Mouse (Mus musculus) MEL (cell line): ENCODE measurements around the gene Vmp1. TPM values are rescaled to one million over a fixed set of nuclear protein-coding genes. Genes with fewer than 3 reads are reported as not detected.

Experiments
- DNase-seq: peaks from one replicate; pipeline ENCODE4 v3.0.0; 2011; ENCODE audit warnings: low read depth, low spot score
- H3K27ac ChIP-seq: 2 replicates; pipeline ENCODE4 v1.5.1; 2012; ENCODE audit warnings: low read depth, mild to moderate bottlenecking, control low read depth, low read length, moderate library complexity; ENCODE audit not compliant: control insufficient read depth
- H3K27me3 ChIP-seq, 2 experiments: fragments of 150-350 bp in 1 of 2; sonication (generic) in 1 of 2; 2 replicates each; pipeline ENCODE4 v1.6.1; 2012; ENCODE audit warnings: low read length in 2 of 2, mild to moderate bottlenecking in 2 of 2, improper control_type of control experiment in 1 of 2, moderate library complexity in 1 of 2; ENCODE audit not compliant: insufficient read depth in 2 of 2, control insufficient read depth in 1 of 2
- H3K36me3 ChIP-seq, 2 experiments: 2 replicates each; pipeline ENCODE4 v1.6.1; 2012 to 2014; ENCODE audit warnings: low read length in 2 of 2, improper control_type of control experiment in 1 of 2, inconsistent platforms in 1 of 2, mild to moderate bottlenecking in 1 of 2; ENCODE audit not compliant: insufficient read depth in 2 of 2, control insufficient read depth in 1 of 2
- H3K4me1 ChIP-seq, 2 experiments: fragments of 150-350 bp in 1 of 2; sonication (generic) in 1 of 2; 2 replicates each; pipeline ENCODE4 v1.6.1; 2012; ENCODE audit warnings: low read length in 2 of 2, improper control_type of control experiment in 1 of 2, mild to moderate bottlenecking in 1 of 2; ENCODE audit not compliant: insufficient read depth in 2 of 2, control insufficient read depth in 1 of 2
- H3K4me3 ChIP-seq, 2 experiments: fragments of 150-350 bp in 1 of 2; sonication (generic) in 1 of 2; 2 replicates each; pipeline ENCODE4 v1.5.1; 2012; ENCODE audit warnings: low read depth in 2 of 2, low read length in 2 of 2, mild to moderate bottlenecking in 2 of 2, moderate library complexity in 2 of 2, control low read depth in 1 of 2, improper control_type of control experiment in 1 of 2; ENCODE audit not compliant: control insufficient read depth in 1 of 2, insufficient read depth in 1 of 2
- H3K79me2 ChIP-seq: 2 replicates; pipeline ENCODE4 v1.6.1; 2012; ENCODE audit warnings: mild to moderate bottlenecking, low read length, moderate library complexity; ENCODE audit not compliant: control insufficient read depth, poor library complexity, insufficient read depth
- H3K9ac ChIP-seq: 2 replicates; pipeline ENCODE4 v1.6.1; 2012; ENCODE audit warnings: low read depth, mild to moderate bottlenecking, control low read depth, low read length, moderate library complexity; ENCODE audit not compliant: control insufficient read depth, poor library complexity, severe bottlenecking
- H3K9me3 ChIP-seq: fragments of 150-350 bp; sonication (generic); replicated peaks from 2 replicates; pipeline ENCODE4 v1.6.1; 2012; ENCODE audit warnings: mild to moderate bottlenecking, low read length, improper control_type of control experiment, moderate library complexity; ENCODE audit not compliant: insufficient read depth
- EP300 ChIP-seq, 2 experiments: IDR thresholded peaks; 2 replicates each; pipeline ENCODE4 v1.6.1; 2011; ENCODE audit warnings: improper control_type of control experiment in 2 of 2, low read length in 2 of 2, low read depth in 1 of 2, mild to moderate bottlenecking in 1 of 2
- ETS1 ChIP-seq: IDR thresholded peaks from 2 replicates; pipeline ENCODE4 v1.6.1; 2012; ENCODE audit warnings: low read depth, mild to moderate bottlenecking, inconsistent platforms, low read length, improper control_type of control experiment, moderate library complexity
- GABPA ChIP-seq: IDR thresholded peaks from 2 replicates; pipeline ENCODE4 v1.6.1; 2012; ENCODE audit warnings: low read depth, mild to moderate bottlenecking, inconsistent platforms, low read length, improper control_type of control experiment, moderate library complexity
- GATA1 ChIP-seq: IDR thresholded peaks from 2 replicates; pipeline ENCODE4 v1.6.1; 2011; ENCODE audit warnings: low read depth, low read length, improper control_type of control experiment
- KAT2A ChIP-seq: conservative IDR thresholded peaks from 2 replicates; pipeline ENCODE4 v1.6.1; 2012; ENCODE audit warnings: low read depth, low read length, improper control_type of control experiment, inconsistent platforms
- MAFK ChIP-seq: IDR thresholded peaks from 2 replicates; pipeline ENCODE4 v1.6.1; 2011; ENCODE audit warnings: low read depth, mild to moderate bottlenecking, low read length, improper control_type of control experiment, borderline replicate concordance
- MAX ChIP-seq: IDR thresholded peaks from 2 replicates; pipeline ENCODE4 v1.6.1; 2011; ENCODE audit warnings: low read length, improper control_type of control experiment
- MAZ ChIP-seq: IDR thresholded peaks from 2 replicates; pipeline ENCODE4 v1.6.1; 2012; ENCODE audit warnings: low read depth, mild to moderate bottlenecking, inconsistent platforms, low read length, improper control_type of control experiment
- MEF2A ChIP-seq: IDR thresholded peaks from 2 replicates; pipeline ENCODE4 v1.6.1; 2014; ENCODE audit warnings: low read depth, mild to moderate bottlenecking, inconsistent platforms, low read length, improper control_type of control experiment; ENCODE audit not compliant: poor library complexity, insufficient replicate concordance, severe bottlenecking; ENCODE audit errors: extremely low read depth
- MXI1 ChIP-seq: IDR thresholded peaks from 2 replicates; pipeline ENCODE4 v1.6.1; 2011; ENCODE audit warnings: mild to moderate bottlenecking, low read depth, low read length, improper control_type of control experiment
- NELFE ChIP-seq: IDR thresholded peaks from 2 replicates; pipeline ENCODE4 v1.6.1; 2011; ENCODE audit warnings: low read depth, low read length, improper control_type of control experiment
- NRF1 ChIP-seq: IDR thresholded peaks from 2 replicates; pipeline ENCODE4 v1.6.1; 2014; ENCODE audit warnings: low read depth, mild to moderate bottlenecking, inconsistent platforms, low read length, improper control_type of control experiment, moderate library complexity; ENCODE audit not compliant: poor library complexity, insufficient read depth, severe bottlenecking
- POLR2A ChIP-seq, 2 experiments: IDR thresholded peaks; 2 replicates each; pipeline ENCODE4 v1.6.1; 2011 to 2012; ENCODE audit warnings: low read length in 2 of 2, mild to moderate bottlenecking in 2 of 2, control low read depth in 1 of 2, improper control_type of control experiment in 1 of 2, low read depth in 1 of 2, moderate library complexity in 1 of 2; ENCODE audit not compliant: control insufficient read depth in 1 of 2, insufficient read depth in 1 of 2, poor library complexity in 1 of 2
- POLR2AphosphoS2 ChIP-seq: IDR thresholded peaks from 2 replicates; pipeline ENCODE4 v1.6.1; 2011; ENCODE audit warnings: low read length, improper control_type of control experiment
- POLR2AphosphoS5 ChIP-seq: IDR thresholded peaks from 2 replicates; pipeline ENCODE4 v1.6.1; 2012; ENCODE audit warnings: low read depth, borderline replicate concordance, mild to moderate bottlenecking, inconsistent platforms, low read length, moderate library complexity, mixed read lengths
- RCOR1 ChIP-seq: IDR thresholded peaks from 2 replicates; pipeline ENCODE4 v1.6.1; 2012; ENCODE audit warnings: low read depth, mild to moderate bottlenecking, inconsistent platforms, low read length, improper control_type of control experiment
- SIN3A ChIP-seq: IDR thresholded peaks from 2 replicates; pipeline ENCODE4 v1.6.1; 2012; ENCODE audit warnings: low read length, improper control_type of control experiment, inconsistent platforms
- TAL1 ChIP-seq: IDR thresholded peaks from 2 replicates; pipeline ENCODE4 v1.6.1; 2012; ENCODE audit warnings: mild to moderate bottlenecking, inconsistent platforms, low read length, moderate library complexity, mixed read lengths
- TBP ChIP-seq: IDR thresholded peaks from 2 replicates; pipeline ENCODE4 v1.8.0; 2011; ENCODE audit warnings: low read depth, low read length, improper control_type of control experiment
- TCF12 ChIP-seq: IDR thresholded peaks from 2 replicates; pipeline ENCODE4 v1.6.1; 2014; ENCODE audit warnings: low read depth, mild to moderate bottlenecking, inconsistent platforms, low read length, improper control_type of control experiment, moderate library complexity
- ZC3H11A ChIP-seq: IDR thresholded peaks from 2 replicates; pipeline ENCODE4 v1.6.1; 2012; ENCODE audit warnings: low read depth, mild to moderate bottlenecking, inconsistent platforms, low read length, improper control_type of control experiment
- ZKSCAN1 ChIP-seq: IDR thresholded peaks from 2 replicates; pipeline ENCODE4 v1.6.1; 2012; ENCODE audit warnings: low read depth, mild to moderate bottlenecking, inconsistent platforms, low read length, improper control_type of control experiment, moderate library complexity
- ZNF384 ChIP-seq: IDR thresholded peaks from 2 replicates; pipeline ENCODE4 v1.6.1; 2012; ENCODE audit warnings: low read depth, mild to moderate bottlenecking, inconsistent platforms, low read length, improper control_type of control experiment
- polyA plus RNA-seq, 2 experiments: library from polyadenylated mRNA; stranded (reverse) in 1 of 2; unstranded in 1 of 2; fragments of >175 nt in 1 of 2; fragments of >200 nt in 1 of 2; gene quantifications; 2 replicates each; pipeline versions ENCODE4 v1.2.1 to v1.2.4; 2012; ENCODE audit warnings: low replicate concordance in 2 of 2, low read depth in 1 of 2; ENCODE audit not compliant: insufficient read length in 2 of 2, insufficient read depth in 1 of 2, missing spikeins in 1 of 2
- total RNA-seq: library from RNA; depleted of rRNA; stranded (reverse); fragments of 300-350 nt; gene quantifications from 2 replicates; pipeline ENCODE4 v1.2.3, GENCODE M21; 2012

Vmp1 gene
- total and polyA plus RNA-seq, 3 experiments = 61.8 to 94.9 TPM; not detected in 1

DNA sequence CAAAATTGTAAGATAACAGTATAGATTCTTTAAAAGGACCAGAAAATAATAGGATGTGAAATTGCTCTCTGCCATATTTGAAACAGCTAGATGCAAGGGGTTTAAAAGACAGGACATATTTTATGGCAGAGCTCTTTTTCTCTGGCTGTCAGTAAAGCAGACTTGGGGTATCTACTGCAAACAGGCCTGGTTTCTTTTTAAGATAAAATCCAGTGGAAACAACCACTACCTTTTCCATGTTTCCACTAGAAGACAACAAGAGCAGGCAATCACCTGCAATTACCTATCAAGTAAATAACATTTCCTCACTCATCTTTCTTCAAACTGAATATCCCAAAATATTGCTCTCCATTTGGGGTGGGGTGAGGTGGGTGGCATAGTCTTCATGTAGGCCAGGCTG is 19.7 kb downstream of the Vmp1 start:
- DNase-seq = no peak
- Histone ChIP-seq H3K4me3 (no peak overlapping the region), H3K9ac (no peak overlapping the region), H3K4me1 (peaks cover 32 to 44% of the 10 kb centered on the region in 2 experiments), H3K9me3 (no peaks in the 10 kb centered on the region), H3K79me2 (peaks cover 6% of the 10 kb centered on the region), H3K27ac (peak overlapping the region; percentile 25; the same call in 1 of the 2 replicates), H3K36me3 (peaks cover 29 to 52% of the 10 kb centered on the region in 2 experiments), H3K27me3 (no peaks in the 10 kb centered on the region)
- TF ChIP-seq NELFE (no peak), MXI1 (0 out of 2 replicates have a peak, but pooled peaks have one; percentile 4), KAT2A (no peak), TAL1 (peak; percentile 30), MAZ (no peak), EP300 (IDR thresholded peaks at IDR 0.05; ENCODE audit: low read depth in 1 of 2, low read length in 2 of 2) (peak; percentile 26 to 37; a peak in 3 of 4 replicates), TCF12 (peak; percentile 73; the same call in 1 of the 2 replicates)

DNA sequence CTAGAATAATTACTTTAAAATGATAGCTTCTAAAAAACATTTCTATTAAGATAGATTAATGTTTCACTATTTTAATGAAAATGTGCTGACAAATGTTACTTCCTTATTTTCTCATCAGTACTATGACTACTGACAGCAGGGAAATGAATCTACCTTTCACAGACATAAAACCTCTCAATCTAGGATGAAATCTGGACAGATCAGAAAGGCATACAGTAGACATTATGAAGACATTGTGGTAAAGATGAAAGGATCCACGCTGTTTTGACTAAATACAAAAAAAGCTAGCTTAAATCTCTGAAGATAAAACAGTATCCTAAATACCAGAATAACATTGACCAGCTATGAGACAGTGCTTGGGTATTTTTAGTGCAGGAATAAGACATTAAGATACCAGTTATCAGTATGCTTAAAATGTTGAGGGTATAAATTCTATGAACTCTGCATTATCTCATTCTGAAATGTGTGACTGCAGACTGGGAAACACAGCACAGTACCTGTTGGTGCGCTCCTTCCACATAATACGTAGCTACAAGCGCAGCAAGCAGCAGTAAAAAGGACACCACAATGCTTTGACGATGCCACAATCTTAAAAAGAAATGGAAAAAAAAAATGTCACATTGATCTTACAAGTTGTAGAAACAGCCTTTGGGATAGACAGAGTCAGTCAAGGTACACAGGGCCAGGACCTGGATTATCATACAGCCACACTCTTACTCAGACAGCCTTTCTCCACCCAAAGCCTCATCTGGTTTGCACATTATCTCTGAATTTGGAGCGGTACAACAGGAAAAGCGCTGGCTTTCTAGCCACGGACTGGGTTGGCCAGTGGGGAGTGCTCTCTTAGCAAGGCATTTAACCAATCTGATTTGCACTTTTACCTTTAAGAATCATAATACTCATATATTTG is 20.4 kb downstream of the Vmp1 start:
- Histone ChIP-seq H3K9me3 (no peaks in the 10 kb centered on the region), H3K4me1 (peaks cover 29 to 42% of the 10 kb centered on the region in 2 experiments), H3K27me3 (no peaks in the 10 kb centered on the region), H3K36me3 (peaks cover 30 to 52% of the 10 kb centered on the region in 2 experiments), H3K4me3 (no peak overlapping the region), H3K79me2 (peaks cover 5% of the 10 kb centered on the region), H3K9ac (no peak overlapping the region), H3K27ac (peak overlapping the region; percentile 76)
- peak; percentile 81 for DNase-seq
- TF ChIP-seq TAL1 = peak; percentile 52
- 0 out of 2 replicates have a peak, but pooled peaks have one; percentile 32 for TF ChIP-seq TBP
- TF ChIP-seq POLR2AphosphoS2 = no peak
- TF ChIP-seq SIN3A = peak; percentile 40
- TF ChIP-seq GATA1 = peak; percentile 66
- 0 out of 2 replicates have a peak, but pooled peaks have one; percentile 6 for TF ChIP-seq GABPA
- no peak for TF ChIP-seq ZC3H11A
- peak; percentile 24; the same call in 1 of the 2 replicates for TF ChIP-seq ZNF384
- TF ChIP-seq MEF2A = peak; percentile 76; the same call in 1 of the 2 replicates
- TF ChIP-seq MAZ = 0 out of 2 replicates have a peak, but pooled peaks have one; percentile 54
- TF ChIP-seq RCOR1 = peak; percentile 60; the same call in 1 of the 2 replicates
- TF ChIP-seq POLR2A (IDR thresholded peaks at IDR 0.05; ENCODE audit: control insufficient read depth in 1 of 2, insufficient read depth in 1 of 2, low read depth in 1 of 2, low read length in 2 of 2, poor library complexity in 1 of 2) = no peak
- TF ChIP-seq MAX = no peak
- TF ChIP-seq POLR2AphosphoS5 = no peak
- peak; percentile 48 for TF ChIP-seq ETS1
- no peak for TF ChIP-seq ZKSCAN1
- peak; percentile 44; the same call in 1 of the 2 replicates for TF ChIP-seq MXI1
- peak; percentile 84 for TF ChIP-seq TCF12
- TF ChIP-seq EP300 (IDR thresholded peaks at IDR 0.05; ENCODE audit: low read depth in 1 of 2, low read length in 2 of 2) = peak; percentile 63 to 67; a peak in 3 of 4 replicates
- TF ChIP-seq NRF1 = no peak
- TF ChIP-seq MAFK = 0 out of 2 replicates have a peak, but pooled peaks have one; percentile 10
